Mouse (Mus musculus) ES-CJ7 (cell line): ENCODE results near the gene Olfr1126.
"Not testable (repeated sequence)": the region's sequence is repeated elsewhere in the genome, so short reads cannot be mapped to it uniquely, and the experiment has no call there.

Experiments used
- DNase-seq: peaks from one replicate; pipeline ENCODE4 v3.0.0; 2011; ENCODE audit warnings: low read depth, low spot score

Olfr1126 gene

DNA sequence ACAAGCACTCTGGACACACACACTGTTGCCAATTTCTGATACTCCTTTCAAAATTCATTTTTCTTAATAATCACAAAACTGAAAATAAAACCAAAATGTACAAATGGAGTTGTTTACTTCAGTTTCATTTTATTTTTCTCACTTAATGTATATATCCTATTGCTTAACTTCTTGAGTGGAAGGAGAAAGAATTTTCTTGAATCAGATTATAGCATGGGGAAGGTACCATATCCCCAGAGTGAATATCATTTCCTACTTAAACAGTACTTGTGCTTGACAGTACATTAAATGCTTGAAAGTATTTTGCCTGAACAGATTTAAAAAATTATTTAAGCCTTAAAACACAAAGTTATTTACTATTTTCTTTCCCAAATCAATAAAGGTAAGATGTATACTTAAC, at the start of gene Olfr1126:
Gene Olfr1126, plus strand, starts transcription at position 301 of the 400 bp plus-strand sequence.
- DNase-seq, result no peak

GRCm38 (mm10) chr2:87416335-87416734, 37.4 kb upstream of the Olfr1126 start, which contains the start of gene Olfr1123:
Gene Olfr1123, plus strand, starts transcription at chr2:87416635.
- DNase-seq, result no peak

- no peak for DNase-seq
Observed at GRCm38 (mm10) chr2:87429975-87430374, 23.8 kb upstream of the Olfr1126 start, which contains the start of gene Olfr1124. Gene Olfr1124, plus strand, starts transcription at chr2:87430275.

DNA sequence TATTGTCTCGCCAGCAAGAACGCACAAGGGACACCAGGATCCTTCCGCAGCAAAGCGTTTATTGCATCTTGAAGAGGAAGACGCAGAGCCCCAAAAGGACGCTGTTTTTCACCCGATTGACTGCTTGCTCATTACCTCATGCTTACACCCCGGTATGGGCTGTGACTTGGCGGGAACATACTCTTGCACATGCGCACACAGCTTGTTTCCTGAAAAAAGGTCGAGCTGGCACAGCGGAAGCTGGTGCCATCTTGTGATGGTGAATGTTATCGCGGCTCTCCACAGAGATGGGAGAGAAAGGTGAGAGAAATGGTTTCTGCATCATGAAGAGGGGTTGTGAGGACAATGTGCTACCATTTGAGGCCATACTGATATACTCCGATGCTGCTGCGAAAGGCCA, 16.0 kb upstream of the Olfr1126 start:
- DNase-seq, result peak; percentile 71

GRCm38 (mm10) chr2:87461769-87462168, 8.0 kb downstream of the Olfr1126 start:
- DNase-seq, result no peak

DNA sequence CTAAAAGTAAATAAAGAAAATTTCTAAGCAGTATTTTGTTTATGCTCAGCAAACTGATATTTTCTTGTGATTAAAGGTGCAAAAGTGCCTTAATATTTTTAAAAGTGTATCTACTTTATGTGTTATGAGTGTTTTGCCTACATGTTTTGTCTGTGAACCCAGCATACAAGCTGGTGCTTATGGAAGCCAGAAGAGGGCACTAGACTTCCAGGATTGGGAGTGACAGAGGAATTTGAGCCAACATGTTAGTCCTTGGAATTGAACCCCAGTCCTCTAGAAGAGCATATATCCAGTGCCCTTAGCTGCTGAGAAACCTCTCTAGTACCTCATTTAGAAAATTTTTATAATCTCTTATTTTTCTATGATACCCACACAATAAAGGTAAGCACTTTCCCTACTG, 26.4 kb downstream of the Olfr1126 start:
- DNase-seq, result peak; percentile 92

- DNase-seq, result peak; percentile 94
Observed at GRCm38 (mm10) chr2:87481158-87481557, 27.4 kb downstream of the Olfr1126 start.

- DNase-seq, result peak; percentile 80
Observed at GRCm38 (mm10) chr2:87482276-87482675, 28.5 kb downstream of the Olfr1126 start.

DNA sequence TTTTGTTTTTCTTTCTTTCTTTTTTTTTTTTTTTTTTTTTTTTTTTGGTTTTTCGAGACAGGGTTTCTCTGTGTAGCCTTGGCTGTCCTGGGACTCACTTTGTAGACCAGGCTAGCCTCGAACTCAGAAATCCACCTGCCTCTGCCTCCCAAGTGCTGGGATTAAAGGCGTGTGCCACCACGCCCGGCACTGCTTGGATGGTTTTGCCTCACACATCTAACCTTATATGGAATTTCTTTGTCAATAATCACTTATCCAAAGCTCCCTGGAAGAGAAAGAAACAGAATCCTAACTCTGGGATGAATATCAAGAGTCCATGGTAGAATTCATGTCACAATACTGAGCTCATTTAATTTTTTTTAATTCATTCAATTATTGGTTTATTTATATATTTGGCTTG, 43.2 kb downstream of the Olfr1126 start, which contains the start of gene Pramel7:
Gene Pramel7, minus strand, starts transcription at position 101 of the 400 bp plus-strand sequence.
- not testable (repeated sequence) for DNase-seq

GRCm38 (mm10) chr2:87506265-87506664, 52.5 kb downstream of the Olfr1126 start, which contains the start of gene Pramel6:
Gene Pramel6, plus strand, starts transcription at chr2:87506565.
- no peak for DNase-seq
